Mouse (Mus musculus) WW6 (cell line): Measurements from ENCODE around the gene Sbno1.

Experiments used
- DNase-seq: peaks from one replicate; pipeline ENCODE4 v3.0.0-alpha.2; 2013; ENCODE audit warnings: low read depth, low spot score

Sbno1 gene

GRCm38 (mm10) chr5:124334392-124334791, 91.4 kb downstream of the Sbno1 start:
- no peak for DNase-seq

GRCm38 (mm10) chr5:124330086-124330485, 95.7 kb downstream of the Sbno1 start:
- DNase-seq, result no peak

GRCm38 (mm10) chr5:124327510-124328364, 98.1 kb downstream of the Sbno1 start, which contains the start of the genes Mphosph9 and 2810006K23Rik:
Gene Mphosph9 (minus strand): TSS chr5:124327972.
Gene 2810006K23Rik (plus strand): TSS chr5:124328089.
- DNase-seq, result peak; percentile 99

- no peak for DNase-seq
These were observed 99.0 kb downstream of the Sbno1 start for GRCm38 (mm10) chr5:124326829-124327228.
